Mouse (Mus musculus) megakaryocyte, embryonic 14.5 days (primary cell): Measurements from ENCODE around the gene Mrtfa.

Source experiments
- FLI1 ChIP-seq: IDR thresholded peaks from 2 replicates; pipeline ENCODE4 v1.6.1; 2012; ENCODE audit warnings: low read length, inconsistent platforms, mixed read lengths
- GATA1 ChIP-seq: IDR thresholded peaks from 3 replicates; pipeline ENCODE4 v1.6.1; 2012; ENCODE audit warnings: mixed read lengths, low read length, inconsistent platforms, borderline replicate concordance

DNA sequence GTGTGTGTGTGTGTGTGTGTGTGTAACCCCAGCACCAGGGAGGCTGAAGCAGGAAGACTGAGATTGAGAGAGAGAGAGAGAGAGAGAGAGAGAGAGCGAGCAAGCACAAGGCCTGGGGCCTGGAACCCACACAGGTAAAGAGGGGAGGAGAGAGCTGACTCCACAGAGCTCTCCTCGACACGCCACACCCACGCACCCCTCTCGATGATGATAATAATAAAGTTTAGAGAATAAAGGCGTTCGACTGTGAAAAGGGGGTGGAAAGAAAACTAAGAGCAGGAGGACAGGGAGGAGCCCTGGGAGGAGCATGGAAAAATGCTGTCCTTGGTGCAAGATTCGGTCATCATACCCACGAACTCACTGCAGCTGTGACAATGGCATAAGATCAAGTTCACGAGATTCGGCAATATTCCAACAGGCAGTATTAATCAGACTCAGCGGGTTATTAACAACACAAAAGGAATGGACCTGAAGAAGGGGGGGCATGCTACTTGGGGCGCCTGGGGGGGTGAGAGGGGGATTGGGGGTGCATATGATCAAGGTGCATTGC, 49.3 kb upstream of the Mrtfa start:
- TF ChIP-seq FLI1 (no peak), GATA1 (no peak)
